Mouse (Mus musculus) E14TG2a.4 (cell line): ENCODE measurements around the gene Sarnp.

Experiments used
- CTCF ChIP-seq: conservative IDR thresholded peaks from 2 replicates; pipeline ENCODE4 v1.5.1; 2014; ENCODE audit warnings: low read length
- NANOG ChIP-seq: IDR thresholded peaks from 2 replicates; pipeline ENCODE4 v1.6.1; 2014; ENCODE audit warnings: borderline replicate concordance, low read length, mixed read lengths
- POU5F1 ChIP-seq: IDR thresholded peaks from 2 replicates; pipeline ENCODE4 v1.6.1; 2014; ENCODE audit warnings: low read length, borderline replicate concordance

GRCm38 (mm10) chr10:128878291-128878690 lies 61.2 kb downstream of the Sarnp start:
- no peak for TF ChIP-seq CTCF
- TF ChIP-seq POU5F1 = no peak
- no peak for TF ChIP-seq NANOG
